Mouse (Mus musculus): ENCODE data around the gene Nalcn. TPM values are rescaled to one million over a fixed set of nuclear protein-coding genes. Genes with fewer than 3 reads are reported as not detected.
A peak's percentile ranks its signal among the peaks of the same experiment; 100 is the strongest.

Gene Nalcn
- polyA plus RNA-seq, 1 experiment from 2014 or later, result 0.30 TPM

GRCm38 (mm10) chr14:123296068-123296467, 330.9 kb downstream of the Nalcn start:
- no peak for ATAC-seq (ENCODE audit: low FRiP score, low TSS enrichment)
- no peaks in the 10 kb centered on the region for H3K9me3 ChIP-seq (ENCODE audit: control insufficient read depth, low read length)
- H3K27ac ChIP-seq (replicated peaks), result no peak overlapping the region
- no peaks in the 10 kb centered on the region for H3K36me3 ChIP-seq (ENCODE audit: control insufficient read depth, insufficient read depth, low read length)
- no peak overlapping the region for H3K9ac ChIP-seq (ENCODE audit: low read length)
- H3K4me3 ChIP-seq (ENCODE audit: low read depth, low read length), result no peak overlapping the region
- H3K4me1 ChIP-seq (replicated peaks; ENCODE audit: control insufficient read depth, insufficient read depth), result no peaks in the 10 kb centered on the region
- no peak for DNase-seq (ENCODE audit: low spot score)
- H3K27me3 ChIP-seq (ENCODE audit: control insufficient read depth, insufficient read depth, low read length), result no peaks in the 10 kb centered on the region
- TF ChIP-seq CTCF (IDR thresholded peaks at IDR 0.05; ENCODE audit: low read depth) (no peak), EP300 (optimal IDR thresholded peaks at IDR 0.05) (no peak)
- H3K4me2 ChIP-seq (replicated peaks; ENCODE audit: low read depth), result no peak overlapping the region

- H3K4me1 ChIP-seq (replicated peaks; ENCODE audit: control insufficient read depth, insufficient read depth), result no peaks in the 10 kb centered on the region
- ATAC-seq (ENCODE audit: low FRiP score, low TSS enrichment), result no peak
- no peaks in the 10 kb centered on the region for H3K9me3 ChIP-seq (ENCODE audit: control insufficient read depth, low read length)
- no peak overlapping the region for H3K4me2 ChIP-seq (replicated peaks; ENCODE audit: low read depth)
- H3K36me3 ChIP-seq (ENCODE audit: control insufficient read depth, insufficient read depth, low read length), result no peaks in the 10 kb centered on the region
- TF ChIP-seq CTCF (IDR thresholded peaks at IDR 0.05; ENCODE audit: low read depth) (no peak), EP300 (optimal IDR thresholded peaks at IDR 0.05) (no peak)
- H3K4me3 ChIP-seq (ENCODE audit: low read depth, low read length), result no peak overlapping the region
- H3K27ac ChIP-seq (replicated peaks), result no peak overlapping the region
- no peaks in the 10 kb centered on the region for H3K27me3 ChIP-seq (ENCODE audit: control insufficient read depth, insufficient read depth, low read length)
- 83% methylated on average over 4 of the region's 4 CpGs for WGBS
- no peak for DNase-seq (ENCODE audit: low spot score)
- no peak overlapping the region for H3K9ac ChIP-seq (ENCODE audit: low read length)
Measured at GRCm38 (mm10) chr14:123291118-123292007, 335.6 kb downstream of the Nalcn start.

- TF ChIP-seq CTCF (IDR thresholded peaks at IDR 0.05; ENCODE audit: low read depth), result no peak
- no peak for TF ChIP-seq EP300 (optimal IDR thresholded peaks at IDR 0.05)
- Histone ChIP-seq H3K27me3 (ENCODE audit: control insufficient read depth, insufficient read depth, low read length) (no peaks in the 10 kb centered on the region), H3K27ac (replicated peaks) (no peak overlapping the region), H3K4me3 (ENCODE audit: low read depth, low read length) (no peak overlapping the region), H3K9ac (ENCODE audit: low read length) (no peak overlapping the region), H3K9me3 (ENCODE audit: control insufficient read depth, low read length) (no peaks in the 10 kb centered on the region), H3K4me2 (replicated peaks; ENCODE audit: low read depth) (no peak overlapping the region), H3K4me1 (replicated peaks; ENCODE audit: control insufficient read depth, insufficient read depth) (no peaks in the 10 kb centered on the region), H3K36me3 (ENCODE audit: control insufficient read depth, insufficient read depth, low read length) (no peaks in the 10 kb centered on the region)
- no peak for ATAC-seq (ENCODE audit: low FRiP score, low TSS enrichment)
- no peak for DNase-seq (ENCODE audit: low spot score)
Measured at GRCm38 (mm10) chr14:123282165-123282564, 344.8 kb downstream of the Nalcn start.

GRCm38 (mm10) chr14:123272121-123272520, 354.8 kb downstream of the Nalcn start:
- no peaks in the 10 kb centered on the region for H3K4me1 ChIP-seq (replicated peaks; ENCODE audit: control insufficient read depth, insufficient read depth)
- no peaks in the 10 kb centered on the region for H3K36me3 ChIP-seq (ENCODE audit: control insufficient read depth, insufficient read depth, low read length)
- no peak overlapping the region for H3K9ac ChIP-seq (ENCODE audit: low read length)
- no peak overlapping the region for H3K27ac ChIP-seq (replicated peaks)
- no peaks in the 10 kb centered on the region for H3K27me3 ChIP-seq (ENCODE audit: control insufficient read depth, insufficient read depth, low read length)
- no peaks in the 10 kb centered on the region for H3K9me3 ChIP-seq (ENCODE audit: control insufficient read depth, low read length)
- no peak for ATAC-seq (ENCODE audit: low FRiP score, low TSS enrichment)
- TF ChIP-seq EP300 (optimal IDR thresholded peaks at IDR 0.05) (no peak), CTCF (IDR thresholded peaks at IDR 0.05; ENCODE audit: low read depth) (peak; percentile 45)
- 73% methylated on average over 2 of the region's 2 CpGs for WGBS
- DNase-seq (ENCODE audit: low spot score), result no peak
- no peak overlapping the region for H3K4me3 ChIP-seq (ENCODE audit: low read depth, low read length)
- no peak overlapping the region for H3K4me2 ChIP-seq (replicated peaks; ENCODE audit: low read depth)

- Histone ChIP-seq H3K27ac (replicated peaks) (no peak overlapping the region), H3K36me3 (ENCODE audit: control insufficient read depth, insufficient read depth, low read length) (no peaks in the 10 kb centered on the region), H3K4me3 (ENCODE audit: low read depth, low read length) (no peak overlapping the region), H3K4me1 (replicated peaks; ENCODE audit: control insufficient read depth, insufficient read depth) (no peaks in the 10 kb centered on the region), H3K4me2 (replicated peaks; ENCODE audit: low read depth) (no peak overlapping the region), H3K9ac (ENCODE audit: low read length) (no peak overlapping the region), H3K27me3 (ENCODE audit: control insufficient read depth, insufficient read depth, low read length) (no peaks in the 10 kb centered on the region), H3K9me3 (ENCODE audit: control insufficient read depth, low read length) (no peaks in the 10 kb centered on the region)
- WGBS, result 60% methylated on average over 1 of the region's 1 CpGs
- no peak for ATAC-seq (ENCODE audit: low FRiP score, low TSS enrichment)
- TF ChIP-seq EP300 (optimal IDR thresholded peaks at IDR 0.05) (no peak), CTCF (IDR thresholded peaks at IDR 0.05; ENCODE audit: low read depth) (no peak)
- DNase-seq (ENCODE audit: low spot score), result no peak
Measured at GRCm38 (mm10) chr14:123240738-123241137, 386.2 kb downstream of the Nalcn start.

- WGBS, result 18% methylated on average over 2 of the region's 2 CpGs
- no peak overlapping the region for H3K4me2 ChIP-seq (replicated peaks; ENCODE audit: low read depth)
- H3K27ac ChIP-seq (replicated peaks), result no peak overlapping the region
- H3K36me3 ChIP-seq (ENCODE audit: control insufficient read depth, insufficient read depth, low read length), result no peaks in the 10 kb centered on the region
- H3K4me1 ChIP-seq (replicated peaks; ENCODE audit: control insufficient read depth, insufficient read depth), result no peaks in the 10 kb centered on the region
- TF ChIP-seq CTCF (IDR thresholded peaks at IDR 0.05; ENCODE audit: low read depth) (peak; percentile 74), EP300 (optimal IDR thresholded peaks at IDR 0.05) (no peak)
- DNase-seq (ENCODE audit: low spot score) (no peak), ATAC-seq (ENCODE audit: low FRiP score, low TSS enrichment) (no peak)
- H3K9me3 ChIP-seq (ENCODE audit: control insufficient read depth, low read length), result no peaks in the 10 kb centered on the region
- no peaks in the 10 kb centered on the region for H3K27me3 ChIP-seq (ENCODE audit: control insufficient read depth, insufficient read depth, low read length)
- H3K9ac ChIP-seq (ENCODE audit: low read length), result no peak overlapping the region
- no peak overlapping the region for H3K4me3 ChIP-seq (ENCODE audit: low read depth, low read length)
Measured at GRCm38 (mm10) chr14:123239945-123240344, 387.0 kb downstream of the Nalcn start.
